Mouse (Mus musculus): ENCODE measurements around the gene BC067074.

DNA sequence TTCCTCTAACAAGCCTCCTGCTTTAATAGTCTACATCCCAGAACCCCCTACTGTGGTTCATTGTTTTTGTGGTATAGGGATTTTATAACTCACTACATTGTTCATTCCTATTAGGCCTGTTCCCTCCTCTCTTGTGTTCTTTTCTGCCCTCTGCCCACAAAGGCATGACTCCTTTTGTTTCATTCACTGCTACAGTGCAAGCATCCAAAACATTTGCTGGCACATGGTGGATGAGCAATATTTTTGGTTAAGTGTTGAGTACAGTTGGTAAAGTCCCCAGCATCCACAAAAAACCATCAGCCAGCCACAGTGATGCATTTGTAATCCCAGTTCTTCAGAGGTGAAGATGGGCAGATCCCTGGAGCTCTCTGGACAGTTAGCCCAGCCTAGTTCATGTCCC is 48.2 kb downstream of the BC067074 start:
- no peak for TF ChIP-seq TAL1 (IDR thresholded peaks at IDR 0.05; ENCODE audit: low read length)
- no peak for TF ChIP-seq CTCF (IDR thresholded peaks at IDR 0.05 in 2 of 3, conservative IDR thresholded peaks at IDR 0.05 in 1 of 3; ENCODE audit: control insufficient read depth in 1 of 3, insufficient read depth in 1 of 3, low read depth in 2 of 3, low read length in 3 of 3, poor library complexity in 1 of 3, severe bottlenecking in 1 of 3)
- no peak for TF ChIP-seq EP300 (IDR thresholded peaks at IDR 0.05; ENCODE audit: low read depth in 1 of 2, low read length in 2 of 2)
